Mouse (Mus musculus): Measurements from ENCODE around the gene Vwa7.
A peak's percentile ranks its signal among the peaks of the same experiment; 100 is the strongest.
"Not testable (repeated sequence)": the region's sequence is repeated elsewhere in the genome, so short reads cannot be mapped to it uniquely, and the experiment has no call there.

The Vwa7 gene

DNA sequence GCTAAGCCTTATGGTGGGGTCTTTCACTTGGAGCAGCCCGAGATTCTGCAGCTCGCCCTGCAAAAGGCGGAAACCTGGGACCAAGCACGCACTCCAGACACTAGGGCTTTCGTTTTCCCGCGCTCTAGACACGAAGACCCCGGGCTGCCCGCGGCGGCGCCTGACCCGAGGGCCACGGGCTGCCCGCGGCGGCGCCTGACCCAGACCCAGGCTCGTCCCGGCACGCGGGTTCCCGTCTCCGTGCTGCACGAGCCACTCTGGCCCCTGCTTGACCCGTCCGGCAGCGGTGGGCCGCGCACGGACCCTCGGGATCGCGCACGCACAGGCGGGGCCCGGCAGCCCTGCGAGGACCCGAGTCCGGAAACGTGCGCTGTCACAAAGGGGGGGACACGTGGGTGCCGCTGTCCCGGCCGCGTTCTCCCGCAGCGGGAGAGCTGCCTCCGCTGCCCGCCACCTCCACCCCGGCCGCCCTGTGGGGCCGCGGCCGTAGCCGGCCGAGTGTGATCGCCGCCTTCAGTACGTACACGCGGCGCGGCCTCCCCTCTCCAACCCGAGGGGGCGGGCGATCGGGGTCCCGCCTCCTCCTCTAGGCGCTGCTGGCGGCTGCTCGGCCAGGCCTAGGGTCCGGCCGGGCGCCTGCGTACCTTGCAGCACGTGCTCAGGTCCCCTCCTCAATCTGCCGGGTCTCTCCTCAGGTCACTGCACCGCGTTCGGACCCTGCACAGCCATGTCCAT lies 15.5 kb upstream of the Vwa7 start, which contains the start of gene Vars:
Gene Vars (plus strand): TSS at position 271 of the 735 bp plus-strand sequence.
- peak; percentile 86 for DNase-seq

DNA sequence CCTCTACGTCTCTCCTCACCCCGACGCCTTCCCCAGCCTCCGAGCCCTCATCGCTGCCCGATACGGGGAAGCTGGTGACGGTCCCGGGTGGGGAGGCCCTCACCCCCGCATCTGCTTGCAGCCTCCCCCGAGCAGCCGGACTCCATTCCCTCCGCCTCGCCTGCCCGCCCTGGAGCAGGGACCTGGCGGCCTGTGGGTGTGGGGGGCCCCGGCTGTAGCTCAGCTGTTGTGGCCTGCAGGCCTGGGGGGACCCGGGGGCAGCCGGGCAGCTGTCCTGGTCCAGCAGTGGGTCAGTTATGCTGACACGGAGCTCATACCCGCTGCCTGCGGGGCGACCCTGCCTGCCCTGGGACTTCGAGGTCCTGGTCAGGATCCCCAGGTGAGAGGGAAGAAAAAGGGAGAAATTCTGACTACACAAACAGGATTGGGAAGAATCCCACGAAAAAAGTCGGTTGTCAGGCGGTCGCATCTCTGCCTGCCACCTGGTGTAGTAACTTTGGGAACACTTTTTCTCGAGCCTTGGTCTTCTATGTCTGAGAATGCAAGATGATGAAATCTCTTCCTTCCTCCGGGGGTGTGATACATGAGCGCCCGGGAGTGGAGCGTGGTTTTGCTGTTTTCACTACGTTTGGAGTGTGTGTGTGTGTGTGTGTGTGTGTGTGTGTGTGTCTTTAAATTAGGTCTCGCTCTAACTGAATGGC lies 14.8 kb upstream of the Vwa7 start:
- DNase-seq: peak; percentile 24

- DNase-seq: no peak
These were observed 14.1 kb upstream of the Vwa7 start for GRCm38 (mm10) chr17:35002153-35002865.

- DNase-seq: no peak
These were observed 13.1 kb upstream of the Vwa7 start for GRCm38 (mm10) chr17:35003022-35003838.

GRCm38 (mm10) chr17:35004075-35004717 lies 12.2 kb upstream of the Vwa7 start:
- no peak for DNase-seq

DNA sequence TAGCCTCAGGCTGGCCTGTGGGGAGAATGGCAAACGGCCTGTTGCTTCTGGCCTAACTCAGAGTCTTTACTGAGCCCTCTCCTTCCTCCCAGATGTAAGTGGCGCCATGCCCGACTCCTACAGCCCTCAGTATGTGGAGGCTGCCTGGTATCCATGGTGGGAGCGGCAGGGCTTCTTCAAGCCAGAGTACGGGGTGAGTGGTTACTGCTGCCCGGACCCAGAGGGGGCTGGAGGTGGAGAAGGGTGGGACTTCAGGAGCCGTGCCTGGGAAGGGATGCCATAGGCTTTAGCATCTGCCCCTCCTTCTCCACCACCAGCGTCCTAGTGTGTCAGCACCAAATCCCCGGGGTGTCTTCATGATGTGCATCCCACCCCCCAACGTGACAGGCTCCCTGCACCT lies 11.2 kb upstream of the Vwa7 start:
- DNase-seq: no peak

- DNase-seq: not testable (repeated sequence)
These were observed 10.5 kb upstream of the Vwa7 start for GRCm38 (mm10) chr17:35005902-35006301.

DNA sequence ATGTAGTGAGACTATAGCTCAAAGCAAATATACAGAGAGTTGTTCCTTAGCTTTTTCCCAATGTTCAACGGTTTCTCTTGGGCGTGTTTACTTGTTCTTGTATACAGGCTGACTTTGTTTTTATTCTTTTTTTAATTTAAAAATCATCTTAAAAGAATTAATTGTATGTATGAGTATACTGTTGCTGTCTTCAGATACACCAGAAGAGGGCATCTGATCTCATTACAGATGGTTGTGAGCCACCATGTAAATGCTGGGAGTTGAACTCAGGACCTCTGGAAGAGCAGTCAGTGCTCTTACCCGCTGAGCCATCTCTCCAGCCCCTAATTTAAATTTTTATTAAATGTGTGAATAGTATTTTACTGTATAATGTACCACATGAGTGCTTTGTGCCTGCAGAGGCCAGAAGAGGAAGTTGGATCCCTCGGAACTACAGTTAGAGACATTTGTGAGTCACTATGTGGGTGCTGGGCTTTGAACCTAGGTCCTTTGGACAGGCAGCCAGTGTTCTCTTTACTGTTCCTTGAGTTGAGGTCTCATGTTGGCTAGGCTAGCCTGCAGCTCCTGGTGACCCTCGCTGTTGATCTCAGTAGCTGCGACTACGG lies 8.9 kb upstream of the Vwa7 start:
- no peak for DNase-seq

- DNase-seq: no peak
These were observed 6.8 kb upstream of the Vwa7 start for GRCm38 (mm10) chr17:35009586-35009985.

- DNase-seq: no peak
These were observed 4.9 kb upstream of the Vwa7 start for GRCm38 (mm10) chr17:35011440-35011839.

DNA sequence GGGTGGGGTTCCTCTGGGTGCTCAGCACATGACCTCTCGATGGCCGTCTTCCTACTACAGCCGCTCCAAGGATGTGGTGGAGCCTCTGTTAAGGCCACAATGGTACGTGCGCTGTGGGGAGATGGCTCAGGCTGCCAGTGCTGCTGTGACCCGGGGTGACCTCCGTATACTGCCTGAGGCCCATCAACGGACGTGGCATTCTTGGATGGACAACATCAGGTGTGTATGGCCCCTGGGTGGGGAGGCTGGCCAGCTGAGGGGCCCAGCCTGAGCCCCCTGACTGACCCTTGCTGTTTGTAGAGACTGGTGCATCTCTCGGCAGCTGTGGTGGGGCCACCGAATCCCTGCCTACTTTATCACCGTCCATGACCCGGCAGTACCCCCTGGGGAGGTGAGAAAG lies 3.9 kb upstream of the Vwa7 start:
- no peak for DNase-seq

DNA sequence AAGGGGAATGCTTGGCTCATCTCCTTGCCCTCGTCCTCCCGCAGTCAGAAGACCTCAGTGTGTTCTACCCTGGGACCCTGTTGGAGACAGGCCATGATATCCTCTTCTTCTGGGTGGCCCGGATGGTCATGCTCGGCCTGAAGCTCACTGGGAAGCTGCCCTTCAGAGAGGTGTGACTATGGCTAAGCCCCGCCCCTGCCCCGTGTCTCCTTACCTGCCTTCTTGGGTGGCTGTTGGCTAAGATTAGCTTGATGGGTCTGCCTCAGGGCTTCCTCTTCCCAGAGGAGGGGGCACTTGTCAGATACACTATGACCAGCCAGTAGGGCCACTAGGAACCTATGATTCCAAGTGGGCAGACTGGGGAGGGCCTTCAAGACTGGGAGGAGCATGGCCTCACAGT lies 3.2 kb upstream of the Vwa7 start:
- no peak for DNase-seq

GRCm38 (mm10) chr17:35015296-35015695 lies 1.1 kb upstream of the Vwa7 start:
- DNase-seq: no peak

DNA sequence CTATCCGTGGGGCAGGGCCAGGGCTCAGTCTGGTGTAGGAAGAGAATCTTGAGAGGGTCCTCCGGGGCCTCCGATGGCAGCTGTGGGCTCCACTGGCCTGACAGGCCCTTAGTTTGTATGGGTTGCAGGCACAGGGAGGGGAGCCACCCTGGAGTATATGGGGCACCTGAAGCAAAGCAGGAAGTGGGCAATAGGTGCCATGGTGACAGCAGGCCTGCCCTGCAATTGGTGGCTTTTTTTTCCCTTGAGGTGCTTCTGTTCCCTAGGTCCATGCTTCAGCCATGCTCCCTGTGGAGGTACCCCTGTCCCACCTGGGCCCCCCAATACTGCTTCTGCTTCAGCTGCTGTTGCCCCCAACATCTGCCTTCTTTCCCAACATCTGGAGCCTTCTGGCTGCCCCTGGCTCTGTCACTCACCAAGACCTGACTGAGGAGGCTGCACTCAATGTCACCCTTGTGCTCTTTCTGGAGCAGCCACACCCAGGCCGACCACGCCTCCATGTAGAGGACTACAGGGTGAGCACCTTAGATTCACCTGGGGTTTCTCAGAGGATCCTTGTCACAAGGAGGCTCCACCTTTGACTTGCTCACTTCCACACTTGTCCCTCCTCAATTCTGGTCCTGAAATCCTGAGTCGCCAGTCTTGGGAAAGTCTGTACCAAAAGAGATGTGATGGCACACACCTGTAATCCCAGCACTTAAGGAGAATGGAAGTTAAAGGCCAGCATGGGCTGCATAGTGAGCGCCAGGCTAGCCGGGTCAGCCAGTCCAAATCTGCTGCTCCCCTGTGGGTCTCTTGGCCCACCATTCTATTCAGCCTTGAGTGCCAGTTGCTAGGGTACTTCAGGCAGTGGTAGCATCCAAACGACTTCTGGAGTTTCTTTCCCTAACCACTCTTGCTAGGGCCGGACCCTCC lies 669 bp downstream of the Vwa7 start:
- no peak for DNase-seq

DNA sequence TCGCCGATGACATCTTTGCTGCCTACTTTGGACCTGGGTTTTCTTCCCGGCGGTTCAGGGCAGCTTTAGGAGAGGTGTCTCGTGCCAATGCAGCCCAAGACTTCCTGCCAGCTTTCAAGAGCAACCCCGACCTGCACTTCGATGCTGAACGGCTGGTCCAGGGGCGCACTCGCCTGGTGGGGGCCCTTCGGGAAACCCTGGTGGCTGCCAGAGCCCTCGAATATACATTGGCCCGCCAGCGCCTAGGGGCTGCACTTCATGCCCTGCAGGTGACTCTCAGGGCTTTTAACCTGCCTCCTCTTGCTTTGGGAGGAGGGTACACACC lies 1.3 kb downstream of the Vwa7 start:
- no peak for DNase-seq

GRCm38 (mm10) chr17:35018171-35018570 lies 1.8 kb downstream of the Vwa7 start:
- no peak for DNase-seq

DNA sequence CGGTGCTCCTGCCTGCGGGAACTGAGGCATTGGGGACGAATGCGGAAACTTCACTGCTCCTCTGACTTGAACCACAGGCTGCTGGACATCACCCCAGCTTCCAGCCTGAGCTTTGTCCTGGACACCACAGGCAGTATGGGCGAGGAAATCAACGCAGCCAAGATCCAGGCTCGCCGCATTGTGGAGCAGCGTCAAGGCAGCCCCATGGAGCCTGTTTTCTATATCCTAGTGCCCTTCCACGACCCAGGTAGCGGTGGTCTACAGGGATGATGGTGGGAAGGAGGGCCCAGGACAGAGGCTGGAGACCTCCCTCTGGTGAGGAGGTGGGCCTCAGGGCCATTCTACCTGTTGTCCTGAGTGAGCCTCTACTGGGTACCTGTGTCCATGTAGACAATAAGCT lies 3.5 kb downstream of the Vwa7 start:
- no peak for DNase-seq

DNA sequence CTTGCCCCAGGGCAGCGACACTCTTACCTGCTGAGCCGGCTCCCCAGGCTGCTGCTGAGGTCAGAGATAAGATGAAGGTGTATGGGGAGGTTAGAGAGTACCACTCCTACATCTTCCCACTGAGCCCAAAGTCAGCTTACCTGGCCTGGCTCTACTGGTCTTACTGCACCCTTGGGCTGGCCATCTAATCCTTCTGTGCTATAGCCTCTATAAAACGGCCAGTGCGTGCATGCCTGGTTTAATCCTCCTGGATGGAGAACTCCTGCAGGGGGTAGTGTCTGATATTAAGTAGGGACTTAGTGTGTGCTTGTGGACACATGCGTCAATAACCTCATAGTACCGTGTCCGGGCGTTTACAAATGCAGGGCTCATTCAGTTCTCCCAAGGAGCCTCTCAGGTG lies 4.2 kb downstream of the Vwa7 start:
- no peak for DNase-seq

- peak; percentile 90 for DNase-seq
These were observed 4.9 kb downstream of the Vwa7 start for GRCm38 (mm10) chr17:35021163-35021808.

DNA sequence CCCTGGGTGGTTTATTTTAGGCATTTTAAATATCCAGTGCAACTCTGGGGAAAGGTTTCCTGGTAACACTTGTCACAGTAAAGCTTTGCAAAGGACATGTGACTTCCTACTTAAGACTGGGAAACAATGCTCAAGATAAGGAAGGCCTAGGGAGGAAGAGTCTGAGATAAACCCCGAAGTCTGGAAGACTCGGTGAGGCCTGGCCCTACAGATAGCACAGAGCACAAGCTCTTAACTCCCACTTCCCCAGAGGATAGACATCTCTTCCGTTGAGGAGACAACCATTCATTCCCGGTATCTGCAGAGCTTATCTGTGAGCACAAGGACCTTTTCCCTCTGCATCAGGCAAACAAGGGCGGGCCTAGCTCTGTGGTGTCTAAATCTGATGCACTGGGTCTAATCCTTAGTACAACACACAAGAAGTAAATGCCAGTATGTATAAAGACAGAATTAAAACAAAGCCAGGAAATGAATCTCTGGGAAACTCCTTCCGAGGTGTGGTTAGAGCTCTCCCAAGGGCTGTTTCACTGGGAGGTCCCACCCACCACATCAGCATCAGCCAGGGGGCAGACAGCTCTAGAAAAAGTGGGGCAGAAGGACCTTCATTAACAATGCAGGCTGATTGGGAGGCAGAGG lies 5.6 kb downstream of the Vwa7 start:
- no peak for DNase-seq

Measured in kidney, adult 9 months (tissue).